Mouse (Mus musculus): ENCODE data around the gene Zfp870. TPM values are rescaled to one million over a fixed set of nuclear protein-coding genes. Genes with fewer than 3 reads are reported as not detected.

Zfp870 gene
- polyA plus RNA-seq (2012; rRNA removed) (0.55 and 0.79 TPM in 2 replicates), polyA plus RNA-seq (2014; fragmentation: Nextera tagmentation; extraction: Ambion mirVana) (1.5 and 2.8 TPM in 2 replicates)

- Histone ChIP-seq H3K4me1 (replicated peaks; ENCODE audit: control insufficient read depth in 2 of 2, insufficient read depth in 2 of 2, low read length in 1 of 2) (peaks cover 0 to 9% of the 10 kb centered on the region in 2 experiments; a peak in 2 of 4 replicates), H3K27me3 (ENCODE audit: control insufficient read depth, insufficient read depth, low read length) (no peaks in the 10 kb centered on the region), H3K36me3 (replicated peaks; ENCODE audit: control insufficient read depth, insufficient read depth, low read depth) (no peaks in the 10 kb centered on the region), H3K4me2 (ENCODE audit: low read depth) (peak within 1 kb of the TSS; percentile 76), H3K27ac (no peak within 1 kb of the TSS), H3K4me3 (ENCODE audit: insufficient read depth in 1 of 2, low read depth in 2 of 2, low read length in 2 of 2) (peak within 1 kb of the TSS; percentile 68 to 79), H3K9ac (replicated peaks) (peak within 1 kb of the TSS; percentile 77), H3K9me3 (ENCODE audit: control insufficient read depth, low read length) (no peaks in the 10 kb centered on the region)
- ATAC-seq (ENCODE audit: insufficient read depth): peak; percentile 94
- TF ChIP-seq CTCF (IDR thresholded peaks at IDR 0.05; ENCODE audit: low read depth): peak; percentile 51
- TF ChIP-seq EP300 (IDR thresholded peaks at IDR 0.05; ENCODE audit: low read depth): no peak
- 12% methylated on average over 33 of the region's 33 CpGs for WGBS (ENCODE audit: insufficient replicate concordance)
- peak; percentile 75 for DNase-seq (ENCODE audit: low read depth in 3 of 3, low spot score in 3 of 3)
These were observed at the start of gene Zfp870 for GRCm38 (mm10) chr17:32891239-32892180. Zfp870 (minus strand) TSS chr17:32891642.

DNA sequence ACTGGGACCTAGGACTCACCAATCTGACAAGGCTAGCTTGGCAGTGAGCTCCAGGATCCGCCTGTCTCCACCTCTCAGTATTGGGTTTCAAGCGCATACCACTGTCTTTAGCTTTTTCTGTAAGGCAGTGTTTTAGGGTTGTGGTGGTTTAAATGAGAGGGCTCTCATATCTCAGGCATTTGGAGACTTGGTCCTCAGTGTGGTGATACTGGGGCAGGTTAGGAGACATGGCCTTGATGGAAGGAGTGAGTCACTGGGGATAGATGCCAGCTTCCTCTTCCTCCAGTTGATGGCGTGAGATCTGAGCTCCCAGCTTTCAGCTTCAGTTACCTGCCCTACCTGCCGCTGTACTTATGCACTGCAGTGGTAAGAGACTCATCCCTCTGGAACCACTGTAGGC, 48.4 kb upstream of the Zfp870 start:
- DNase-seq (ENCODE audit: low read depth in 3 of 3, low spot score in 3 of 3): no peak
- H3K4me2 ChIP-seq (ENCODE audit: low read depth): no peak overlapping the region
- no peak overlapping the region for H3K9ac ChIP-seq (replicated peaks)
- no peaks in the 10 kb centered on the region for H3K4me1 ChIP-seq (replicated peaks; ENCODE audit: control insufficient read depth in 2 of 2, insufficient read depth in 2 of 2, low read length in 1 of 2)
- H3K27me3 ChIP-seq (ENCODE audit: control insufficient read depth, insufficient read depth, low read length): no peaks in the 10 kb centered on the region
- H3K9me3 ChIP-seq (ENCODE audit: control insufficient read depth, low read length): no peaks in the 10 kb centered on the region
- no peak overlapping the region for H3K4me3 ChIP-seq (ENCODE audit: insufficient read depth in 1 of 2, low read depth in 2 of 2, low read length in 2 of 2)
- ATAC-seq (ENCODE audit: insufficient read depth): no peak
- no peak for TF ChIP-seq EP300 (IDR thresholded peaks at IDR 0.05; ENCODE audit: low read depth)
- TF ChIP-seq CTCF (IDR thresholded peaks at IDR 0.05; ENCODE audit: low read depth): no peak
- H3K36me3 ChIP-seq (replicated peaks; ENCODE audit: control insufficient read depth, insufficient read depth, low read depth): no peaks in the 10 kb centered on the region
- H3K27ac ChIP-seq: no peak overlapping the region
- 70% methylated on average over 4 of the region's 4 CpGs for WGBS (ENCODE audit: insufficient replicate concordance)

DNA sequence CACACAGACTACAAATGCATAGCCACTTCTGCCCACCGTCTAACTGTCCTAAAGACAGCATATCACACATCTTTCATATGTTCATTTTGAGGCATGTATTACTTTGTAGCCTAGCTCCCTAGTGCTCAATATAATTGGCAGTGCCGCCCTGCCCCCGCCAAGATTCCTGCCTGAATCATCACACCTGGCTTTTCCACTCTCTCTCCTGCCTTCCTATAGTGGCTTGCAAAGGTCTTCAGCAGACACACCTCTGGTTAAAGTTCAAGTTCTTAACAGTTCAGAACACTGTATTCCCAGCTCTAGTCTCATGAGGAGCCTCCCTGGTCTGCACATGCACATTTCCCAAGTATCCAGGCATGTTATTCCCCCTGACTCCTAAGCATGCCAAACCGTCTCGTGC, 36.4 kb upstream of the Zfp870 start:
- 69% methylated on average over 5 of the region's 5 CpGs for WGBS (ENCODE audit: insufficient replicate concordance)
- no peaks in the 10 kb centered on the region for H3K27me3 ChIP-seq (ENCODE audit: control insufficient read depth, insufficient read depth, low read length)
- DNase-seq (ENCODE audit: low read depth in 3 of 3, low spot score in 3 of 3) (no peak), ATAC-seq (ENCODE audit: insufficient read depth) (no peak)
- no peaks in the 10 kb centered on the region for H3K36me3 ChIP-seq (replicated peaks; ENCODE audit: control insufficient read depth, insufficient read depth, low read depth)
- H3K4me3 ChIP-seq (ENCODE audit: insufficient read depth in 1 of 2, low read depth in 2 of 2, low read length in 2 of 2): no peak overlapping the region
- no peaks in the 10 kb centered on the region for H3K9me3 ChIP-seq (ENCODE audit: control insufficient read depth, low read length)
- no peak for TF ChIP-seq CTCF (IDR thresholded peaks at IDR 0.05; ENCODE audit: low read depth)
- no peak for TF ChIP-seq EP300 (IDR thresholded peaks at IDR 0.05; ENCODE audit: low read depth)
- peaks cover 0 to 2% of the 10 kb centered on the region in 2 experiments; a peak in 1 of 4 replicates for H3K4me1 ChIP-seq (replicated peaks; ENCODE audit: control insufficient read depth in 2 of 2, insufficient read depth in 2 of 2, low read length in 1 of 2)
- H3K4me2 ChIP-seq (ENCODE audit: low read depth): no peak overlapping the region
- no peak overlapping the region for H3K27ac ChIP-seq
- no peak overlapping the region for H3K9ac ChIP-seq (replicated peaks)

- Histone ChIP-seq H3K9me3 (ENCODE audit: control insufficient read depth, low read length) (no peaks in the 10 kb centered on the region), H3K36me3 (replicated peaks; ENCODE audit: control insufficient read depth, insufficient read depth, low read depth) (no peaks in the 10 kb centered on the region), H3K4me1 (replicated peaks; ENCODE audit: control insufficient read depth in 2 of 2, insufficient read depth in 2 of 2, low read length in 1 of 2) (peaks cover 0 to 2% of the 10 kb centered on the region in 2 experiments; a peak in 1 of 4 replicates), H3K9ac (replicated peaks) (peak overlapping the region; percentile 35; the same call in 1 of the 2 replicates), H3K4me2 (ENCODE audit: low read depth) (peak overlapping the region; percentile 68), H3K27ac (no peak overlapping the region), H3K4me3 (ENCODE audit: insufficient read depth in 1 of 2, low read depth in 2 of 2, low read length in 2 of 2) (peak overlapping the region; percentile 40), H3K27me3 (ENCODE audit: control insufficient read depth, insufficient read depth, low read length) (no peaks in the 10 kb centered on the region)
- ATAC-seq (ENCODE audit: insufficient read depth) (peak; percentile 82), DNase-seq (ENCODE audit: low read depth in 3 of 3, low spot score in 3 of 3) (peak; percentile 31 to 37 (median 35))
- no peak for TF ChIP-seq EP300 (IDR thresholded peaks at IDR 0.05; ENCODE audit: low read depth)
- no peak for TF ChIP-seq CTCF (IDR thresholded peaks at IDR 0.05; ENCODE audit: low read depth)
- whole genome bisulfite sequencing (ENCODE audit: insufficient replicate concordance): 15% methylated on average over 32 of the region's 32 CpGs
These were observed 33.3 kb upstream of the Zfp870 start for GRCm38 (mm10) chr17:32924658-32925312.

DNA sequence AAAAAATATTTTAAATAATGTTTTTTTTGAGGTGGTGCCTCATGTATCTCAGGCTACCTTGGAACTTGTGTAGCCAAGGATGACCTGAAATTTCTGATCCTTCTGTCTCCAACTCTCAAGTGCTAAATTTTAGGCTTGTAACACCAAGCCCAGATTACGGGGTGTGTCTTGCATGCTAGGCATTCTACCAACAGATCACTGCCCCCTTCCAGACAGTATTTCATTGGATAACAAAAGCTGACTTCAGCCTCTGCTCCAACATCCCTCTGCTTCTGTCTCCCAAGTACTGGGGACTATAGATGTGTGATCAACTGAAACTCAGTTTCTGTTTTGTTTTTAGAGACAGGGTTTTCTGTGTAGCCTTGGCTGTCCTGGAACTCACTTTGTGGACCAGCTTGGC, 32.2 kb upstream of the Zfp870 start:
- Histone ChIP-seq H3K4me3 (ENCODE audit: insufficient read depth in 1 of 2, low read depth in 2 of 2, low read length in 2 of 2) (no peak overlapping the region), H3K27me3 (ENCODE audit: control insufficient read depth, insufficient read depth, low read length) (no peaks in the 10 kb centered on the region), H3K4me1 (replicated peaks; ENCODE audit: control insufficient read depth in 2 of 2, insufficient read depth in 2 of 2, low read length in 1 of 2) (peaks cover 0 to 2% of the 10 kb centered on the region in 2 experiments; a peak in 1 of 4 replicates), H3K27ac (no peak overlapping the region), H3K36me3 (replicated peaks; ENCODE audit: control insufficient read depth, insufficient read depth, low read depth) (no peaks in the 10 kb centered on the region), H3K9ac (replicated peaks) (no peak overlapping the region), H3K4me2 (ENCODE audit: low read depth) (no peak overlapping the region), H3K9me3 (ENCODE audit: control insufficient read depth, low read length) (no peaks in the 10 kb centered on the region)
- WGBS (ENCODE audit: insufficient replicate concordance): 69% methylated on average over 1 of the region's 1 CpGs
- DNase-seq (ENCODE audit: low read depth in 3 of 3, low spot score in 3 of 3): no peak
- no peak for ATAC-seq (ENCODE audit: insufficient read depth)
- TF ChIP-seq EP300 (IDR thresholded peaks at IDR 0.05; ENCODE audit: low read depth): no peak
- no peak for TF ChIP-seq CTCF (IDR thresholded peaks at IDR 0.05; ENCODE audit: low read depth)
